Mouse (Mus musculus) forebrain, embryonic 12.5 days (tissue): ENCODE measurements at regions not wholly inside any gene's neighbourhood (a gene's known extent, or its start where the extent isn't known, plus 50 kb on each side); places are given as distances from the start of the nearest gene placed in this dataset.

Experiments used
- ATAC-seq: fragments of 200-750 bp; cut with Nextera tagmentation; 2 replicates; pipeline ENCODE4 v1.8.0; 2017; ENCODE audit warnings: moderate TSS enrichment; ENCODE audit not compliant: low FRiP score
- H3K27ac ChIP-seq: fragments of 300-500 bp; sonication (generic); 2 replicates; pipeline ENCODE4 v1.5.1; 2016; ENCODE audit warnings: mild to moderate bottlenecking
- H3K27me3 ChIP-seq: fragments of 300-500 bp; sonication (generic); 2 replicates; pipeline ENCODE4 v1.6.1; 2016; ENCODE audit warnings: mild to moderate bottlenecking
- H3K36me3 ChIP-seq: fragments of 300-500 bp; sonication (generic); replicated peaks from 2 replicates; pipeline ENCODE4 v1.6.1; 2016; ENCODE audit warnings: mild to moderate bottlenecking
- H3K4me1 ChIP-seq: fragments of 300-500 bp; sonication (generic); 2 replicates; pipeline ENCODE4 v1.6.1; 2016
- H3K4me2 ChIP-seq: fragments of 300-500 bp; sonication (generic); 2 replicates; pipeline ENCODE4 v1.6.1; 2016; ENCODE audit warnings: mild to moderate bottlenecking, moderate library complexity
- H3K4me3 ChIP-seq: fragments of 300-500 bp; sonication (generic); replicated peaks from 2 replicates; pipeline ENCODE4 v1.5.1; 2016; ENCODE audit warnings: mild to moderate bottlenecking
- H3K9ac ChIP-seq: fragments of 300-500 bp; sonication (generic); 2 replicates; pipeline ENCODE4 v1.6.1; 2016; ENCODE audit warnings: mild to moderate bottlenecking
- H3K9me3 ChIP-seq: fragments of 300-500 bp; sonication (generic); 2 replicates; pipeline ENCODE4 v1.6.1; 2016
- WGBS: fragments of 180-500 bp; shearing (Covaris S2); methylation state at CpG from one replicate; pipeline ENCODE4 v1.1.7; 2016; 5-methylcytosine and 5-hydroxymethylcytosine counted together

- 45% methylated on average over 2 of the region's 2 CpGs for WGBS
- H3K27me3 ChIP-seq: no peaks in the 10 kb centered on the region
- no peak overlapping the region for H3K4me2 ChIP-seq
- no peak overlapping the region for H3K9ac ChIP-seq
- ATAC-seq: 0 out of 2 replicates have a peak, but pooled peaks have one; percentile 41
- no peaks in the 10 kb centered on the region for H3K36me3 ChIP-seq
- no peak overlapping the region for H3K4me3 ChIP-seq
- no peaks in the 10 kb centered on the region for H3K4me1 ChIP-seq
- no peaks in the 10 kb centered on the region for H3K9me3 ChIP-seq
- no peak overlapping the region for H3K27ac ChIP-seq
Measured at GRCm38 (mm10) chr14:116761429-116761828, 163.7 kb upstream of the Gpc6 start.

GRCm38 (mm10) chr14:116771120-116771519, 154.0 kb upstream of the Gpc6 start:
- no peak overlapping the region for H3K4me2 ChIP-seq
- H3K9me3 ChIP-seq: no peaks in the 10 kb centered on the region
- WGBS: 88% methylated on average over 4 of the region's 4 CpGs
- no peak overlapping the region for H3K27ac ChIP-seq
- ATAC-seq: no peak
- no peaks in the 10 kb centered on the region for H3K4me1 ChIP-seq
- H3K4me3 ChIP-seq: no peak overlapping the region
- no peak overlapping the region for H3K9ac ChIP-seq
- no peaks in the 10 kb centered on the region for H3K27me3 ChIP-seq
- H3K36me3 ChIP-seq: no peaks in the 10 kb centered on the region

GRCm38 (mm10) chr14:116771671-116772070, 153.4 kb upstream of the Gpc6 start:
- no peak overlapping the region for H3K4me3 ChIP-seq
- no peak for ATAC-seq
- 87% methylated on average over 3 of the region's 3 CpGs for WGBS
- no peak overlapping the region for H3K27ac ChIP-seq
- no peaks in the 10 kb centered on the region for H3K9me3 ChIP-seq
- no peak overlapping the region for H3K9ac ChIP-seq
- H3K27me3 ChIP-seq: no peaks in the 10 kb centered on the region
- no peaks in the 10 kb centered on the region for H3K4me1 ChIP-seq
- no peaks in the 10 kb centered on the region for H3K36me3 ChIP-seq
- H3K4me2 ChIP-seq: no peak overlapping the region

GRCm38 (mm10) chr14:116779661-116780060, 145.5 kb upstream of the Gpc6 start:
- no peak overlapping the region for H3K9ac ChIP-seq
- no peaks in the 10 kb centered on the region for H3K9me3 ChIP-seq
- H3K36me3 ChIP-seq: no peaks in the 10 kb centered on the region
- H3K4me3 ChIP-seq: no peak overlapping the region
- no peak overlapping the region for H3K4me2 ChIP-seq
- WGBS: 99% methylated on average over 3 of the region's 3 CpGs
- no peak for ATAC-seq
- H3K27ac ChIP-seq: no peak overlapping the region
- H3K27me3 ChIP-seq: no peaks in the 10 kb centered on the region
- no peaks in the 10 kb centered on the region for H3K4me1 ChIP-seq

GRCm38 (mm10) chr14:116783840-116784239, 141.3 kb upstream of the Gpc6 start:
- Histone ChIP-seq H3K9me3 (no peaks in the 10 kb centered on the region), H3K9ac (no peak overlapping the region), H3K4me1 (no peaks in the 10 kb centered on the region), H3K27ac (no peak overlapping the region), H3K27me3 (no peaks in the 10 kb centered on the region), H3K4me3 (no peak overlapping the region), H3K36me3 (no peaks in the 10 kb centered on the region), H3K4me2 (no peak overlapping the region)
- ATAC-seq: no peak
- WGBS: 61% methylated on average over 3 of the region's 3 CpGs

- H3K36me3 ChIP-seq: no peaks in the 10 kb centered on the region
Measured at GRCm38 (mm10) chr14:116806504-116806903, 118.6 kb upstream of the Gpc6 start.

GRCm38 (mm10) chr14:116808581-116808980, 116.5 kb upstream of the Gpc6 start:
- Histone ChIP-seq H3K36me3 (no peaks in the 10 kb centered on the region), H3K27me3 (no peaks in the 10 kb centered on the region), H3K4me2 (no peak overlapping the region), H3K27ac (no peak overlapping the region), H3K9ac (no peak overlapping the region), H3K4me3 (no peak overlapping the region), H3K9me3 (no peaks in the 10 kb centered on the region), H3K4me1 (no peaks in the 10 kb centered on the region)
- ATAC-seq: no peak

More at GRCm38 (mm10) chr14:116806504-116806903, 118.6 kb upstream of the Gpc6 start:
- H3K4me3 ChIP-seq: no peak overlapping the region
- ATAC-seq: no peak
- H3K4me1 ChIP-seq: no peaks in the 10 kb centered on the region
- WGBS: 86% methylated on average over 3 of the region's 3 CpGs
- H3K9ac ChIP-seq: no peak overlapping the region
- H3K9me3 ChIP-seq: no peaks in the 10 kb centered on the region
- H3K27ac ChIP-seq: no peak overlapping the region
- no peak overlapping the region for H3K4me2 ChIP-seq
- no peaks in the 10 kb centered on the region for H3K27me3 ChIP-seq

- Histone ChIP-seq H3K4me2 (no peak overlapping the region), H3K27me3 (no peaks in the 10 kb centered on the region), H3K36me3 (no peaks in the 10 kb centered on the region), H3K27ac (no peak overlapping the region), H3K4me1 (no peaks in the 10 kb centered on the region), H3K9me3 (no peaks in the 10 kb centered on the region), H3K4me3 (no peak overlapping the region), H3K9ac (no peak overlapping the region)
- WGBS: 86% methylated on average over 2 of the region's 2 CpGs
- ATAC-seq: no peak
Measured at GRCm38 (mm10) chr14:116810661-116811345, 114.3 kb upstream of the Gpc6 start.

GRCm38 (mm10) chr14:116837235-116837634, 87.9 kb upstream of the Gpc6 start:
- Histone ChIP-seq H3K36me3 (no peaks in the 10 kb centered on the region), H3K27ac (no peak overlapping the region), H3K4me3 (no peak overlapping the region), H3K9me3 (no peaks in the 10 kb centered on the region), H3K4me2 (no peak overlapping the region), H3K27me3 (no peaks in the 10 kb centered on the region), H3K9ac (no peak overlapping the region), H3K4me1 (no peaks in the 10 kb centered on the region)
- WGBS: 58% methylated on average over 6 of the region's 6 CpGs
- ATAC-seq: no peak

GRCm38 (mm10) chr14:116869437-116869836, 55.7 kb upstream of the Gpc6 start:
- WGBS: 55% methylated on average over 2 of the region's 2 CpGs
- Histone ChIP-seq H3K9ac (no peak overlapping the region), H3K27me3 (no peaks in the 10 kb centered on the region), H3K4me1 (no peaks in the 10 kb centered on the region), H3K9me3 (no peaks in the 10 kb centered on the region), H3K36me3 (no peaks in the 10 kb centered on the region), H3K27ac (no peak overlapping the region), H3K4me3 (no peak overlapping the region), H3K4me2 (no peak overlapping the region)
- no peak for ATAC-seq

- Histone ChIP-seq H3K4me2 (no peak overlapping the region), H3K27ac (no peak overlapping the region), H3K27me3 (no peaks in the 10 kb centered on the region), H3K4me1 (no peaks in the 10 kb centered on the region), H3K9ac (no peak overlapping the region), H3K36me3 (no peaks in the 10 kb centered on the region), H3K4me3 (no peak overlapping the region), H3K9me3 (no peaks in the 10 kb centered on the region)
- no peak for ATAC-seq
- 91% methylated on average over 2 of the region's 2 CpGs for WGBS
Measured at GRCm38 (mm10) chr14:116869996-116870395, 55.1 kb upstream of the Gpc6 start.
